Mouse (Mus musculus): ENCODE data around the gene Saa4.

- no peak for TF ChIP-seq CTCF (IDR thresholded peaks at IDR 0.05; ENCODE audit: low read depth)
- TF ChIP-seq EP300 (IDR thresholded peaks at IDR 0.05; ENCODE audit: low read depth), result no peak
Measured at GRCm38 (mm10) chr7:46723849-46724248, 8.6 kb downstream of the Saa4 start.

Data from liver, postnatal 0 days (tissue).